Comparison of ENCODE assay signal across 35 mouse cellular contexts in the genomic region with DNA sequence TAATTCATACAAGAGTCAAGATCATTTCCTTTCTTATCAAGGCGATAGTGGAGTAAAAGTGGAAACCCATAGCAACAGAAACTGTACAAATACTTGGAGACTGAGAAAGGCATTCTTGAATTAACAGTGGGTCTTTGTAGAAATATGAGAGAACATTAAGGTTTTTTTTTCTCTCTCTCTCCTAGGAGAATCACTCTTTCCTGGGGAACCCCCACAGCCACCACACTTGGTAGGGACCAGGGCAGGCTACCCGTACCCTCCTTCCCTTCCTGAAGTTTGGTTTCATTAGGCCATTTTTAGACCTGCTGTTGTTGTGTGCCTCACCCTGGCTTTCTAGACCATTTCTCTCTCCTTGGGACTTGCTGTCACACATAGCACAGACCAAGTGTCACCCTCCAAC.
"Had no signal": no experiment of that assay in that cellular context is flagged by ENCODE, and none has a peak within 500 bp of the region (broad histone marks: within the 10 kb centered on the region; RNA-seq: fewer than 3 reads in every experiment).

No protein-coding gene starts in this region.

- H3K9ac ChIP-seq: heart, embryonic 12.5 days; heart, embryonic 13.5 days; heart, embryonic 15.5 days; hindbrain, embryonic 12.5 days; hindbrain, embryonic 13.5 days; hindbrain, embryonic 14.5 days; hindbrain, embryonic 15.5 days; intestine, embryonic 15.5 days; kidney, embryonic 15.5 days had no signal

- H3K4me1 ChIP-seq: heart, embryonic 15.5 days; hindbrain, embryonic 10.5 days; hindbrain, embryonic 12.5 days; hindbrain, embryonic 13.5 days; hindbrain, embryonic 15.5 days; intestine, embryonic 15.5 days; kidney, embryonic 15.5 days had no signal

- H3K9me3 ChIP-seq: heart, embryonic 10.5 days; heart, embryonic 12.5 days; heart, embryonic 13.5 days; heart, embryonic 15.5 days; hindbrain, embryonic 10.5 days; hindbrain, embryonic 12.5 days; hindbrain, embryonic 13.5 days; hindbrain, embryonic 15.5 days; intestine, embryonic 15.5 days; kidney, embryonic 15.5 days had no signal

- DNase-seq: heart, adult 2 months; heart, postnatal 10 days; heart, postnatal 14 days; heart, postnatal 36 days; heart, postnatal 4 days; kidney, adult 11 months; kidney, adult 18-20 months; kidney, adult 2 months; kidney, adult 8-10 months; kidney, adult 9 months; kidney, postnatal 10 days; kidney, postnatal 14 days; kidney, postnatal 25 days; kidney, postnatal 36 days; kidney, postnatal 4 days; layer of hippocampus, adult 9-11 months had no signal

- H3K36me3 ChIP-seq: heart, embryonic 10.5 days; heart, embryonic 12.5 days; heart, embryonic 13.5 days; heart, embryonic 15.5 days; hindbrain, embryonic 10.5 days; hindbrain, embryonic 12.5 days; hindbrain, embryonic 13.5 days; hindbrain, embryonic 15.5 days; intestine, embryonic 15.5 days; kidney, embryonic 15.5 days had no signal

- H3K27ac ChIP-seq: heart, adult 2 months; heart, embryonic 10.5 days; heart, embryonic 13.5 days; heart, embryonic 15.5 days; hindbrain, embryonic 10.5 days; hindbrain, embryonic 12.5 days; hindbrain, embryonic 13.5 days; hindbrain, embryonic 14.5 days; hindbrain, embryonic 15.5 days; hindbrain, postnatal 0 days; intestine, embryonic 15.5 days; kidney, embryonic 15.5 days; kidney, postnatal 0 days; layer of hippocampus, adult 2 months had no signal

- H3K4me2 ChIP-seq: heart, embryonic 11.5 days; heart, embryonic 12.5 days; heart, embryonic 13.5 days; heart, embryonic 15.5 days; hindbrain, embryonic 12.5 days; hindbrain, embryonic 13.5 days; hindbrain, embryonic 14.5 days; hindbrain, embryonic 15.5 days; intestine, embryonic 15.5 days; kidney, embryonic 15.5 days had no signal

- H3K27me3 ChIP-seq: heart, embryonic 12.5 days; heart, embryonic 13.5 days; heart, embryonic 15.5 days; hindbrain, embryonic 12.5 days; hindbrain, embryonic 13.5 days; hindbrain, embryonic 15.5 days; intestine, embryonic 15.5 days; kidney, embryonic 15.5 days had no signal

- H3K4me3 ChIP-seq: heart, adult 2 months; heart, embryonic 10.5 days; heart, embryonic 12.5 days; heart, embryonic 13.5 days; heart, embryonic 15.5 days; hindbrain, embryonic 10.5 days; hindbrain, embryonic 12.5 days; hindbrain, embryonic 13.5 days; hindbrain, embryonic 15.5 days; intestine, embryonic 15.5 days; kidney, embryonic 15.5 days; layer of hippocampus, adult 2 months had no signal

- ATAC-seq: hindbrain, embryonic 16.5 days; hindbrain, postnatal 0 days; inflammation-experienced regulatory T-cells, adult 6 months; intestine, embryonic 15.5 days; intestine, embryonic 16.5 days; intestine, postnatal 0 days had no signal
